Mouse (Mus musculus): Measurements from ENCODE around the gene Olfr47. TPM values are rescaled to one million over a fixed set of nuclear protein-coding genes. Genes with fewer than 3 reads are reported as not detected.
"Not testable (repeated sequence)": the region's sequence is repeated elsewhere in the genome, so short reads cannot be mapped to it uniquely, and the experiment has no call there.

Olfr47 gene
- not detected for total RNA-seq (2021)

- intact Hi-C loops (cut with DNase I); DNase-seq: not testable (repeated sequence)
Measured at GRCm38 (mm10) chr6:43231255-43231654, at the start of gene Olfr47. Olfr47 (plus strand) TSS chr6:43231529.

- intact Hi-C loops (cut with DNase I), result no loop called here
Measured at GRCm38 (mm10) chr6:43190986-43191385, 40.3 kb upstream of the Olfr47 start.

DNA sequence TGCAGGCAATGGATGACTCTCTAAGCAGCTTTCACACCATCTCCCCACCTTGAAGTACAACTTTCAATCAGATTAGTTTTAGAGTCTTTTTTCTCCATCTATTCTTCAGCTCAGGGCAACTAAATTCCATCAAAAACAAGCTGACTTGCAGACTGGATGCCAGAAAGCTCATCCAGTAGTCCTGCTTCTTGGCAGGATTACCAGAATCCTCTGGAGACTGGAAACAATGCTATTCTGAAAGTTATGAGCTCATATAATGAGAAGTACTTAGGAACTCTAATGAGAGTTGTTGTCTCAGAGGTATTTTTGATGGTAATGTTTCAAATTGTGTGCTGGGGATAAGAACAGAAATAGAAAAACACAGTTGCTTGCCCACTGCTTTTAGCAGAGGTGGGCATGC is 34.5 kb upstream of the Olfr47 start, which contains the start of gene Olfr435:
Gene Olfr435 (plus strand): TSS at position 366 of the 400 bp plus-strand sequence.
- intact Hi-C loops (cut with DNase I), result no loop called here

More at GRCm38 (mm10) chr6:43190986-43191385, 40.3 kb upstream of the Olfr47 start:
- DNase-seq, result no peak

DNA sequence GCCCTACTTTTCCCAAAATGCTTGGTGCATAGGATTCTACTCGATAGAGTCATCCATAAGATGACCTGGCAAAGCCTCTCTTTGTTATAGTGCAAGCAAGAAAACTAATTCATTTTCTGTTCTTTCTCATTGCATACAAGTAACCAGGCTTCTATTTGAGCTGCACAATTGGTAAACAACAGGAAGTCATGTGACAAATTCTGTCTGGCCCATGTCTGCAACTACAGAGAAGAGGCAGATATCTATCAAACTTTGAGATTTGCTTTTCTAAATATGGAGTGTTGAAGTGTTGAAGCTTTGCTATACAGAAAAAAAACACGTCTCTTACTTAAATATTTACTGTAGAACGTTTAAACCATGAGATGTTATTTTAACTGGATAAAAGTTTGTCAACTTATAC is 33.2 kb upstream of the Olfr47 start:
- intact Hi-C loops (cut with DNase I), result no loop called here
- no peak for DNase-seq

More for the DNA sequence above, 34.5 kb upstream of the Olfr47 start, which contains the start of gene Olfr435:
- peak in 1 of 2 experiments; percentile 11 for DNase-seq

DNA sequence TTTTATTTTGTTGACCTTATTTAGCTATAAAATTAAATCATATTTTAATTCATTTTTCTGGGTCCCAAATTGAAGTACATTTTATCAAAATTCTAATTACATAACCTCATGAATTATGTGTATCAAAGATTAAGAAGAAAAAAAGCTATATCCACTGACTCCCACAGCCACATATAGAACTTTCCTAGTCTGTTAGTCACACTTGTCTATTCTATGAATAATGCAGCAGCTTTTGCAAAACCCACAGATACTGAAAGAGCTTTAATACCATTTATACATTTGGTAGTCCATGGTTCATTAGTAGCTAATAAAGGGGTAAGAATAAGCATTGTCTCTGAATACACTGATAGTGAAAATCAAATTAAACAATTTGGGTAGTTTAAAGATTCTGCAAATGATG is 28.5 kb upstream of the Olfr47 start:
- intact Hi-C loops (cut with DNase I), result no loop called here
- DNase-seq, result no peak

DNA sequence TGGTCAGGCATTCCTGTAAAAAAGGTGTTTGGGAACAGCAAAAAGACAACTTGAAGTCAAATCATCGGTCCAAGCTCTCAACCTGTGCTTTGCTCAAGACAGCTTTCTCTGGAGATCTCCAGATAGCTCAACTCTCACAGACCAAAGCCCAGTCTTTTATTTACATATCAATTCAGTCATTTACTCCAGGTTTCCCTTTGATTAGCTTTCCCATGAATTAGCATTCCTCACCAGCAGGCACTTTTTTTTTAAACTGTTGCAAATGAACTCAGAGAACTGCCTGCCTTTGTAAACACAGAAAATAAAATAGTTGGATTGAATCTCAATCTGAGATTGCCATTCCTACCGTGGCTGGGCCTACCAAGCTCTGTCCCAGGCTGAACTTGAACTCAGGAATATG is 26.0 kb upstream of the Olfr47 start:
- no peak for DNase-seq
- intact Hi-C loops (cut with DNase I), result no loop called here

DNA sequence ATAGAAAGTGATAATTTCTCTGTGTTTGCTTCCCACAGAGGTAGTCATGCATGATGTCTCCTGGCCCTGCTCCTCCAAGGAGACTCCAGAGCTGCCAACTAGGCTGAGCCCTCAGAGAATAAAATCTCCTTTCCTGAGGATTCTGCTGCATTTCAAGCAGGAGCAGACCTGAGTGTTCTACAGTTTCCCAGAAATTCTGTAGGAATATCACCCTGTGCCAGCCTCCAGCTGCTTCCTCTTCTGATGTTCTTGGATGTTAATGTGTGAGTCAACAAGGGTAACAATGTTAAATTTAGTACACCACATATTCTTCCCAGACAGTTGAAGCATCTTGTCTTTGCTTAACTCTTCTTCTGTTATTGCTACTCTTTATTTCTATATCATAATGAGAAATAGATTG is 18.5 kb upstream of the Olfr47 start, which contains the start of gene Olfr434:
Gene Olfr434 (plus strand): TSS at position 149 of the 400 bp plus-strand sequence.
- DNase-seq; intact Hi-C loops (cut with DNase I): not testable (repeated sequence)

- peak in 1 of 2 experiments; percentile 22 for DNase-seq
- intact Hi-C loops (cut with DNase I), result no loop called here
Measured at GRCm38 (mm10) chr6:43242061-43242460, 10.7 kb downstream of the Olfr47 start.

GRCm38 (mm10) chr6:43247396-43247795 is 16.1 kb downstream of the Olfr47 start:
- DNase-seq, result no peak
- intact Hi-C loops (cut with DNase I), result no loop called here

- intact Hi-C loops (cut with DNase I), result loop anchor here (5.0 kb wide), 1 partner anchor 231 kb away; no protein-coding TSS in a partner anchor
- no peak for DNase-seq
Measured at GRCm38 (mm10) chr6:43252994-43253393, 21.7 kb downstream of the Olfr47 start.

- intact Hi-C loops (cut with DNase I), result loop anchor here (1.0 to 5.0 kb wide), 3 partner anchors 24 to 232 kb away; no protein-coding TSS in a partner anchor
- DNase-seq, result no peak
Measured at GRCm38 (mm10) chr6:43254193-43254926, 23.0 kb downstream of the Olfr47 start.

GRCm38 (mm10) chr6:43260756-43261155 is 29.4 kb downstream of the Olfr47 start:
- intact Hi-C loops (cut with DNase I), result no loop called here
- DNase-seq, result no peak

GRCm38 (mm10) chr6:43265363-43266041 is 34.2 kb downstream of the Olfr47 start, which contains the start of gene Arhgef5:
Arhgef5 (plus strand) TSS chr6:43265582.
- intact Hi-C loops (cut with DNase I), result no loop called here
- peak; percentile 61 to 65 for DNase-seq

DNA sequence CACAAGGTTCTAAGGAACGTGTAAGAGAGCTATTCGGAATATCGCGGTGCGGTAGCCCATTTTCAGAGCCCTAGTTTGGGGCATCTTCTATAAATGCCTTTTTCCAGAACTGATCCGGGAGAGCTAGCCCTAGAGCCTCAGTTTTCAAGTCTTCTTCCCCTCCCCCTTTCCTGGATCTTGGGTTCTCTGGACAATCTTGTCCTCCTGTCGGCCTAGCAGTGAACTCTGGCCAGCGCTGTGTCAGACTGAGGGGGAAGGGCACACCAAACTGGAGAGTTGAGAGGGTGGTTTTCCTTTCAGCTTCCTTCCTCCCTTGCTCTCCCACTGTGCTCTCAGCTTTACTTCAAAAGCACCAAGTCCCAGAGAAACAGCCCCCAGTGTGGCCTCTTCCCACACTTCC is 35.0 kb downstream of the Olfr47 start:
- DNase-seq, result peak; percentile 39 to 58
- intact Hi-C loops (cut with DNase I), result no loop called here

GRCm38 (mm10) chr6:43272597-43272996 is 41.3 kb downstream of the Olfr47 start:
- intact Hi-C loops (cut with DNase I), result loop anchor here (10.0 kb wide), 1 partner anchor 392 kb away; the partner anchor contains the start of gene Tpk1
- peak; percentile 31 to 46 for DNase-seq

GRCm38 (mm10) chr6:43274123-43274522 is 42.8 kb downstream of the Olfr47 start:
- intact Hi-C loops (cut with DNase I), result loop anchor here (10.0 kb wide), 1 partner anchor 391 kb away; the partner anchor contains the start of gene Tpk1
- DNase-seq, result no peak

DNA sequence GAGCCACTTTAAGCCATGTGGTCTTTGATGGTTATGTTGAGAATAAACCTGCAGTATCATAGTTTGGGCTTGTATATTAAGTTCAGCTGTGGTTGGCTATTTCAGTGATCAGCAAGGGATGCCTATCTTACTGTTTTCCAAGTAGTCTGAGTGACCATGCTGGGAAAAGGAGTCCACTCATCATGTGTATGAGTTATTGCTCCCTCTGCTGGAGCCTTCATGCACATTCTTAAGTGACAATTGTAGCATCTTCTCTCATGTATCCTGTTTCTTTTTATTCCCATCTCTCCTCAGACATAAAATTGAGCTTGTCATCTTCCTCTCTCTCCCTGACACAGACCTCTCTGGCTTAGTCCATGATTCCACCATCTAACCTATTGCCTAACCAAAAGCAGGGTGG is 46.9 kb downstream of the Olfr47 start:
- intact Hi-C loops (cut with DNase I), result loop anchor here (1.0 to 10.0 kb wide), 2 partner anchors 24 to 387 kb away; partner anchors contain the start of gene Tpk1
- DNase-seq, result peak in 1 of 2 experiments; percentile 37

DNA sequence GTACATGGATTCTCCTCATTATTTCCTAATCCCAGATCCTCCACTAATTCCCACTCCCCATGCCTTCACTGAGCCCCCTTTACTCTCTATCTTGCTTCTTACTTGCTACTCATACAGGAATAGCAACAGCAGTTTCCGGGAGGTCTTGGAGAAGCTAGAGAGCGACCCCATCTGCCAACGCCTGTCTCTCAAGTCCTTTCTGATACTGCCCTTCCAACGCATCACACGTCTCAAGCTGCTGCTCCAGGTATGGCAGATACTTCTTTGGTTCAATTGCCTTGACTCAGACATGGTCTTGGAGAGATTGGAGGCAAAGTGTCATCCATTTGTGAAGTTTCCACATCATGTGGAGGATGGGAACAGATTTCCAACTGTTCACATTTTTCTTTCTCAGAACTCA is 49.2 kb downstream of the Olfr47 start:
- DNase-seq, result no peak
- intact Hi-C loops (cut with DNase I), result loop anchor here (2.0 kb wide), 1 partner anchor 16 kb away; no protein-coding TSS in a partner anchor
